Mouse (Mus musculus): ENCODE results near the gene Gm10134.

GRCm38 (mm10) chr2:28513431-28514370 lies 7.8 kb downstream of the Gm10134 start:
- TF ChIP-seq CTCF (IDR thresholded peaks at IDR 0.05; ENCODE audit: low read depth) = no peak
- TF ChIP-seq EP300 (IDR thresholded peaks at IDR 0.05; ENCODE audit: low read depth) = no peak

Measured in heart, postnatal 0 days (tissue).